In genomic region chr14:52244690-52245042, GRCm38 (mm10) we compare ENCODE assay signal across 8 mouse cellular contexts. TPM values are rescaled to one million over a fixed set of nuclear protein-coding genes. Genes with fewer than 3 reads are reported as not detected.
DNase-seq lines count a peak whose midpoint lies in the region; ATAC-seq and TF ChIP-seq lines count a peak whose summit lies in the region.

No protein-coding gene starts in this region.

- TF ChIP-seq CTCF in kidney, adult 2 months (conservative IDR thresholded peaks at IDR 0.05; ENCODE audit: insufficient read depth, insufficient read length, low read depth, low read length), result no peak
- no peak for TF ChIP-seq CTCF in bone marrow, adult 2 months (IDR thresholded peaks at IDR 0.05; ENCODE audit: control insufficient read depth, insufficient read depth, low read length)

- H3K9ac ChIP-seq in hindbrain, embryonic 11.5 days (ENCODE audit: low read depth, low read length), result peak overlapping the region; percentile 66
- peak overlapping the region; percentile 70 for H3K9ac ChIP-seq in midbrain, embryonic 11.5 days (ENCODE audit: low read length)

- H3K9me3 ChIP-seq in hindbrain, embryonic 11.5 days (ENCODE audit: control insufficient read depth, low read length), result no peaks in the 10 kb centered on the region
- H3K9me3 ChIP-seq in midbrain, embryonic 11.5 days (ENCODE audit: control insufficient read depth, low read length), result no peaks in the 10 kb centered on the region

- no peaks in the 10 kb centered on the region for H3K27me3 ChIP-seq in kidney, adult 2 months (replicated peaks; ENCODE audit: control insufficient read depth, insufficient read depth, low read length)
- no peaks in the 10 kb centered on the region for H3K27me3 ChIP-seq in hindbrain, embryonic 11.5 days (ENCODE audit: control insufficient read depth, insufficient read depth, low read length)
- H3K27me3 ChIP-seq in midbrain, embryonic 11.5 days (ENCODE audit: control insufficient read depth, insufficient read depth, low read length), result no peaks in the 10 kb centered on the region

- no peak for DNase-seq in kidney, adult 2 months
- DNase-seq in kidney, postnatal 4 days, result no peak
- no peak for DNase-seq in hindbrain, embryonic 11.5 days (ENCODE audit: low spot score)
- no peak for DNase-seq in midbrain, embryonic 11.5 days (ENCODE audit: low spot score, missing footprints)
- DNase-seq in cerebellum, postnatal 14 days, result no peak
- no peak for DNase-seq in adrenal gland, adult 18-20 months (ENCODE audit: low spot score in 2 of 2)
- no peak for DNase-seq in gastrocnemius, adult 8-10 months (ENCODE audit: low spot score in 2 of 2)

- peak overlapping the region; percentile 53 for H3K4me2 ChIP-seq in hindbrain, embryonic 11.5 days (replicated peaks; ENCODE audit: low read depth, low read length)
- peak overlapping the region; percentile 83 for H3K4me2 ChIP-seq in midbrain, embryonic 11.5 days

- H3K36me3 ChIP-seq in kidney, adult 2 months (ENCODE audit: control insufficient read depth, insufficient read depth, low read length), result no peaks in the 10 kb centered on the region
- H3K36me3 ChIP-seq in hindbrain, embryonic 11.5 days (ENCODE audit: control insufficient read depth, insufficient read depth, low read length), result no peaks in the 10 kb centered on the region
- H3K36me3 ChIP-seq in midbrain, embryonic 11.5 days (ENCODE audit: control insufficient read depth, insufficient read depth, low read length), result no peaks in the 10 kb centered on the region

- peak overlapping the region; percentile 90 for H3K4me3 ChIP-seq in kidney, adult 2 months (ENCODE audit: insufficient read depth, low read depth, low read length)
- peak overlapping the region; percentile 63 for H3K4me3 ChIP-seq in bone marrow, adult 2 months (replicated peaks; ENCODE audit: control insufficient read depth, low read depth, low read length)
- H3K4me3 ChIP-seq in hindbrain, embryonic 11.5 days (ENCODE audit: low read depth, low read length), result peak overlapping the region; percentile 79
- peak overlapping the region; percentile 74 for H3K4me3 ChIP-seq in midbrain, embryonic 11.5 days (ENCODE audit: low read depth, low read length)

- H3K4me1 ChIP-seq in kidney, adult 2 months (ENCODE audit: control insufficient read depth, insufficient read depth, low read length), result peaks cover 6% of the 10 kb centered on the region; the same call in 1 of the 2 replicates
- no peaks in the 10 kb centered on the region; the same call in 1 of the 2 replicates for H3K4me1 ChIP-seq in bone marrow, adult 2 months (ENCODE audit: control insufficient read depth, insufficient read depth, low read length)
- H3K4me1 ChIP-seq in hindbrain, embryonic 11.5 days (replicated peaks; ENCODE audit: control insufficient read depth, insufficient read depth, low read length), result no peaks in the 10 kb centered on the region
- peaks cover 10% of the 10 kb centered on the region for H3K4me1 ChIP-seq in midbrain, embryonic 11.5 days (ENCODE audit: control insufficient read depth, insufficient read depth, low read length)

- ATAC-seq in hindbrain, embryonic 11.5 days (ENCODE audit: low FRiP score), result peak; percentile 85
- no peak; the same call in none of the 2 replicates for ATAC-seq in midbrain, embryonic 11.5 days (ENCODE audit: low FRiP score)

- 10% methylated on average over 7 of the region's 7 CpGs for WGBS in kidney, adult 2 months
- 12% methylated on average over 7 of the region's 7 CpGs for WGBS in bone marrow, adult 2 months
- WGBS in hindbrain, embryonic 11.5 days, result 10% methylated on average over 7 of the region's 7 CpGs
- WGBS in midbrain, embryonic 11.5 days, result 14% methylated on average over 7 of the region's 7 CpGs

- H3K27ac ChIP-seq in kidney, adult 2 months (ENCODE audit: insufficient read depth, low read depth, low read length), result peak overlapping the region; percentile 26; the same call in 1 of the 2 replicates
- H3K27ac ChIP-seq in bone marrow, adult 2 months (ENCODE audit: control insufficient read depth, insufficient read depth, low read depth, low read length, poor library complexity), result no peak overlapping the region
- no peak overlapping the region for H3K27ac ChIP-seq in hindbrain, embryonic 11.5 days (ENCODE audit: low read depth, low read length)
- no peak overlapping the region for H3K27ac ChIP-seq in midbrain, embryonic 11.5 days (ENCODE audit: low read depth, low read length)

- no peak for TF ChIP-seq POLR2A in kidney, adult 2 months (IDR thresholded peaks at IDR 0.05; ENCODE audit: low read depth, low read length)
- no peak for TF ChIP-seq POLR2A in bone marrow, adult 2 months (IDR thresholded peaks at IDR 0.05; ENCODE audit: borderline replicate concordance, control insufficient read depth, low read depth, low read length)

RNA-seq across cellular contexts. Expression of gene Chd8, which starts 12.9 kb away (rescaled TPM):
- 20.6 and 22.1 TPM in 2 replicates for polyA plus RNA-seq in kidney, adult 2 months (2012; rRNA removed)
- polyA plus RNA-seq in bone marrow, adult 2 months (2011; ENCODE audit: insufficient read depth, insufficient read length, low replicate concordance, missing spikeins), result 38.2 and 71.8 TPM in 2 replicates
- 54.9 and 62.3 TPM in 2 replicates for polyA plus RNA-seq in hindbrain, embryonic 11.5 days (2014; fragmentation: Nextera tagmentation; extraction: Ambion mirVana)
- polyA plus RNA-seq in midbrain, embryonic 11.5 days (2014; fragmentation: Nextera tagmentation; extraction: Ambion mirVana), result 46.7 and 52.5 TPM in 2 replicates
- total RNA-seq in adrenal gland, adult 18-20 months (2021), result 10 to 100 TPM; 69.1 to 80.0 TPM
- total RNA-seq in gastrocnemius, adult 8-10 months (2022), result 10 to 100 TPM; 24.5 to 42.9 (median 34.6) TPM

RNA-seq across cellular contexts. Expression of gene Tox4, which starts 34.3 kb away (rescaled TPM):
- 26.6 and 32.0 TPM in 2 replicates for polyA plus RNA-seq in kidney, adult 2 months (2012; rRNA removed)
- 8.3 and 25.6 TPM in 2 replicates for polyA plus RNA-seq in bone marrow, adult 2 months (2011; ENCODE audit: insufficient read depth, insufficient read length, low replicate concordance, missing spikeins)
- 55.3 and 60.1 TPM in 2 replicates for polyA plus RNA-seq in hindbrain, embryonic 11.5 days (2014; fragmentation: Nextera tagmentation; extraction: Ambion mirVana)
- 50.6 and 51.2 TPM in 2 replicates for polyA plus RNA-seq in midbrain, embryonic 11.5 days (2014; fragmentation: Nextera tagmentation; extraction: Ambion mirVana)
- total RNA-seq in adrenal gland, adult 18-20 months (2021), result 10 to 100 TPM; 64.5 to 66.0 TPM
- 10 to 100 TPM; 53.9 to 65.3 (median 62.6) TPM for total RNA-seq in gastrocnemius, adult 8-10 months (2022)

RNA-seq across cellular contexts. Expression of gene Rab2b, which starts 34.7 kb away (rescaled TPM):
- 7.5 and 8.4 TPM in 2 replicates for polyA plus RNA-seq in kidney, adult 2 months (2012; rRNA removed)
- polyA plus RNA-seq in bone marrow, adult 2 months (2011; ENCODE audit: insufficient read depth, insufficient read length, low replicate concordance, missing spikeins), result 6.7 and 7.9 TPM in 2 replicates
- polyA plus RNA-seq in hindbrain, embryonic 11.5 days (2014; fragmentation: Nextera tagmentation; extraction: Ambion mirVana), result 44.1 and 45.2 TPM in 2 replicates
- 39.1 and 41.9 TPM in 2 replicates for polyA plus RNA-seq in midbrain, embryonic 11.5 days (2014; fragmentation: Nextera tagmentation; extraction: Ambion mirVana)
- total RNA-seq in adrenal gland, adult 18-20 months (2021), result 10 to 100 TPM; 31.4 to 37.6 TPM
- total RNA-seq in gastrocnemius, adult 8-10 months (2022), result 1 to 10 TPM; 2.5 to 3.7 (median 3.1) TPM

RNA-seq across cellular contexts. Expression of gene Supt16, which starts 47.5 kb away (rescaled TPM):
- polyA plus RNA-seq in kidney, adult 2 months (2012; rRNA removed), result 7.1 and 10.2 TPM in 2 replicates
- polyA plus RNA-seq in bone marrow, adult 2 months (2011; ENCODE audit: insufficient read depth, insufficient read length, low replicate concordance, missing spikeins), result 105 and 117 TPM in 2 replicates
- polyA plus RNA-seq in hindbrain, embryonic 11.5 days (2014; fragmentation: Nextera tagmentation; extraction: Ambion mirVana), result 84.2 and 128 TPM in 2 replicates
- polyA plus RNA-seq in midbrain, embryonic 11.5 days (2014; fragmentation: Nextera tagmentation; extraction: Ambion mirVana), result 81.5 and 86.7 TPM in 2 replicates
- 10 to 100 TPM; 51.5 to 53.1 TPM for total RNA-seq in adrenal gland, adult 18-20 months (2021)
- total RNA-seq in gastrocnemius, adult 8-10 months (2022), result 10 to 100 TPM; 10.4 to 14.4 (median 12.3) TPM
